8 mouse cellular contexts compared by ENCODE assay signal in the genomic region with DNA sequence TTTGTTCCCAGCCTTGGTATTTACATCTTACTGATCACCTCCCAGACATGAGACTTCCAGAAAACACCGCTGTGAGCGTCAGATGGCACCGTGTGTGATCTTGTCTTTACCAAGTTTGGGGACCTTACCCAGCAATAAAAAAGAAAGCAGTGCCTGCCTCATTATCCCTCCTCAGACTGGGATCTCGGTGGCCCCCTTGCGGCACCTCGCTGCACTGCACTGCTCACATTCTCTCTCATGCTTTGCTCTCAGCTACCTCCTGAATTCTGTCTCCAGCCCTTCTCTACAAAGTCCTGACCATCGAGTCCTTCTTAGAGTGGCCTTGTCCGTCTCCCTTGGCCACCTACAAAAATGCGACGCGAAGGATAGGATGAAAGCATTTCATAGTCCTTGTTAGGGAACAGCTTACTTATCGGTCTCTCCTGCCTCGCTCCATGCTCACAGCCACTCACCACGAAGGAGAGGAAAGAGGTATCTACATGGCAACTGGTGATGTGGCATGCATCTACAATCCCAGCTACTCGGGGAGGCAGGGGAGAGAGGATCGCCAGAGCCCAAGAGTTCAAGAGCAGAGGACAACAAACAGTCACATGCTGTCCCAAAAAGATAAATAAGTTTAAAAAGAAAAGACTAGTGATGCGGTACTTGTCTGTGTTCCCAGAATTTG. TPM values are rescaled to one million over a fixed set of nuclear protein-coding genes. Genes with fewer than 3 reads are reported as not detected.
DNase-seq lines count a peak whose midpoint lies in the region; ATAC-seq and TF ChIP-seq lines count a peak whose summit lies in the region.

No protein-coding gene starts in this region.

- 25% methylated on average over 17 of the region's 17 CpGs for WGBS in liver, embryonic 15.5 days (ENCODE audit: insufficient replicate concordance)

- H3K27me3 ChIP-seq in C2C12 (ENCODE audit: control insufficient read depth, insufficient read depth, insufficient read length) = peaks cover 6% of the 10 kb centered on the region
- peaks cover 6% of the 10 kb centered on the region; the same call in 1 of the 2 replicates for H3K27me3 ChIP-seq in liver, embryonic 15.5 days

- no peak for ATAC-seq in liver, embryonic 15.5 days (ENCODE audit: insufficient read depth)

- no peak overlapping the region for H3ac ChIP-seq in C2C12 (ENCODE audit: control insufficient read depth, insufficient read length, low read depth)

- no peaks in the 10 kb centered on the region for H3K79me2 ChIP-seq in C2C12 (ENCODE audit: control insufficient read depth, insufficient read depth)

- H3K36me3 ChIP-seq in C2C12 (ENCODE audit: control insufficient read depth, insufficient read depth) = no peaks in the 10 kb centered on the region
- no peaks in the 10 kb centered on the region for H3K36me3 ChIP-seq in liver, embryonic 15.5 days (replicated peaks)

- H3K27ac ChIP-seq in liver, embryonic 15.5 days (replicated peaks) = no peak overlapping the region

- DNase-seq in T-cell, adult 2 months (ENCODE audit: low spot score) = peak; percentile 52
- peak; percentile 75 for DNase-seq in embryo, embryonic 10 days (ENCODE audit: low spot score)
- DNase-seq in heart, adult 8-10 months (ENCODE audit: low spot score) = peak; percentile 46
- DNase-seq in kidney, postnatal 25 days = peak; percentile 47 to 72
- peak; percentile 71 for DNase-seq in retina, embryonic 14.5 days (ENCODE audit: low spot score)
- DNase-seq in thymus, postnatal 4 days = peak; percentile 87

- no peaks in the 10 kb centered on the region for H3K9me3 ChIP-seq in liver, embryonic 15.5 days (replicated peaks)

- peak; percentile 67 for TF ChIP-seq CTCF in C2C12 (IDR thresholded peaks at IDR 0.05; ENCODE audit: control insufficient read depth, insufficient read depth, insufficient read length)

- peak overlapping the region; percentile 29 for H3K4me2 ChIP-seq in liver, embryonic 15.5 days

- no peak overlapping the region for H3K4me3 ChIP-seq in C2C12 (ENCODE audit: insufficient read depth, poor library complexity, severe bottlenecking)
- H3K4me3 ChIP-seq in liver, embryonic 15.5 days (replicated peaks) = 0 out of 2 replicates have a peak overlapping the region, but pooled peaks have one; percentile 11

- no peak overlapping the region for H3K9ac ChIP-seq in liver, embryonic 15.5 days

- H3K4me1 ChIP-seq in liver, embryonic 15.5 days (replicated peaks) = no peaks in the 10 kb centered on the region

- no peaks in the 10 kb centered on the region for H3K79me3 ChIP-seq in C2C12 (ENCODE audit: low read depth)

TF ChIP-seq in C2C12, 6 proteins besides CTCF, POLR2A, EP300 and RAD21:
- TF ChIP-seq MAX (IDR thresholded peaks at IDR 0.05) = no peak
- TF ChIP-seq MYOD1 (IDR thresholded peaks at IDR 0.05; ENCODE audit: control insufficient read depth, insufficient read length, low read depth) = no peak
- TF ChIP-seq FOSL1 (IDR thresholded peaks at IDR 0.05; ENCODE audit: insufficient read depth, low read length, poor library complexity, severe bottlenecking) = no peak
- no peak for TF ChIP-seq CEBPB (IDR thresholded peaks at IDR 0.05; ENCODE audit: low read depth)
- TF ChIP-seq MYOG (IDR thresholded peaks at IDR 0.05; ENCODE audit: control insufficient read depth, extremely low read depth, insufficient read length) = no peak
- no peak for TF ChIP-seq USF1 (IDR thresholded peaks at IDR 0.05; ENCODE audit: low read depth)

RNA-seq across cellular contexts. Expression of a gene that starts 45.7 kb away (rescaled TPM):
- polyA plus RNA-seq in C2C12 (2012; fragmentation: generic; extraction: Trizol) = not detected
- not detected for total RNA-seq in heart, adult 8-10 months (2022)
- polyA plus RNA-seq in liver, embryonic 15.5 days (2015; fragmentation: Nextera tagmentation; extraction: Ambion mirVana) = 0.16 and 0.32 TPM in 2 replicates

RNA-seq across cellular contexts. Expression of a gene that starts 53.4 kb away (rescaled TPM):
- polyA plus RNA-seq in C2C12 (2012; fragmentation: generic; extraction: Trizol) = 0.15 TPM
- total RNA-seq in heart, adult 8-10 months (2022) = 100 to 1,000 TPM; 354 to 475 (median 429) TPM
- polyA plus RNA-seq in liver, embryonic 15.5 days (2015; fragmentation: Nextera tagmentation; extraction: Ambion mirVana) = 0.13 and 0.28 TPM in 2 replicates

RNA-seq across cellular contexts. Expression of a gene that starts 57.6 kb away (rescaled TPM):
- polyA plus RNA-seq in C2C12 (2012; fragmentation: generic; extraction: Trizol) = not detected
- not detected for total RNA-seq in heart, adult 8-10 months (2022)
- 0.38 TPM in 1 of 2 replicates, not detected in the other for polyA plus RNA-seq in liver, embryonic 15.5 days (2015; fragmentation: Nextera tagmentation; extraction: Ambion mirVana)
